Mouse (Mus musculus): ENCODE measurements around the gene Rab31. TPM values are rescaled to one million over a fixed set of nuclear protein-coding genes. Genes with fewer than 3 reads are reported as not detected.
A peak's percentile ranks its signal among the peaks of the same experiment; 100 is the strongest.

Gene Rab31
- total and polyA plus RNA-seq, 3 experiments: 0.79 to 2.8 (median 1.2) TPM

DNA sequence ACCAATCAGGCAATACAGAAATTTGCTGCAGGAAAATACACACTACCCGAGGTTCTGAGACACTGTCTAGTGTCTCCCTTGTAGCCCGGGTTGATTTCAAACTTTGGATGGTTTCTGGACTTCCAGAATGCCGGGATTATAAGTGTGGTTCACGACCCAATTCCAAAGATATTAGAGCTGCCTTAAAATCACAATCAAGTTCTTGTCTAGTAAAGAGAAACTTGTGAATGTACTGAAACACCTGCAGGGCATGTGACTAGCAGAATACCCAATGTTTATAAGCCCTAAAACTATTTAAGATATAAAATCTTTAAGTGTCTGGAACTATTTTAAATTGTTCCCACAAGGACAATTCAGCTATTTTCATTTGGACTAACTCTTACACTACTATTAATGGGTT is 160.8 kb downstream of the Rab31 start:
- peak overlapping the region; percentile 99; the same call in 1 of the 2 replicates for H3K9ac ChIP-seq (ENCODE audit: insufficient read depth, low read depth)
- dilution Hi-C loops (cut with MboI; ENCODE audit: extremely low pct_ligation_motif_present, extremely low pct_unique_long_range_greater_than_20kb, low sequenced_read_pairs) (no loop called here), in situ Hi-C loops (cut with MboI; ENCODE audit: low pct_ligation_motif_present, low pct_unique_long_range_greater_than_20kb, low sequenced_read_pairs) (no loop called here)
- H3K27me3 ChIP-seq (replicated peaks): no peaks in the 10 kb centered on the region
- no peak for TF ChIP-seq MAFK (IDR thresholded peaks at IDR 0.05; ENCODE audit: insufficient replicate concordance, low read length)
- no peak for TF ChIP-seq BHLHE40 (IDR thresholded peaks at IDR 0.05; ENCODE audit: low read depth, low read length)
- TF ChIP-seq CTCF (conservative IDR thresholded peaks at IDR 0.05 in 1 of 2, IDR thresholded peaks at IDR 0.05 in 1 of 2; ENCODE audit: low read depth in 2 of 2, low read length in 2 of 2): no peak
- no peak for TF ChIP-seq UBTF (IDR thresholded peaks at IDR 0.05; ENCODE audit: low read depth, low read length)
- TF ChIP-seq ZKSCAN1 (IDR thresholded peaks at IDR 0.05; ENCODE audit: borderline replicate concordance, low read depth, low read length): no peak
- TF ChIP-seq MAZ (IDR thresholded peaks at IDR 0.05; ENCODE audit: low read depth, low read length): no peak
- TF ChIP-seq RCOR1 (conservative IDR thresholded peaks at IDR 0.05; ENCODE audit: low read depth, low read length): no peak
- TF ChIP-seq MEF2A (IDR thresholded peaks at IDR 0.05; ENCODE audit: borderline replicate concordance, low read depth, low read length): no peak
- H3K9me3 ChIP-seq (replicated peaks; ENCODE audit: low read length): no peaks in the 10 kb centered on the region
- no peak overlapping the region for H3K27ac ChIP-seq (ENCODE audit: insufficient read depth, low read depth)
- H3K4me1 ChIP-seq (ENCODE audit: control insufficient read depth in 1 of 2, insufficient read depth in 2 of 2): peaks cover 5 to 40% of the 10 kb centered on the region in 2 experiments
- peaks cover 59% of the 10 kb centered on the region for H3K79me2 ChIP-seq (replicated peaks; ENCODE audit: control insufficient read depth, extremely low read depth, insufficient read depth, poor library complexity, severe bottlenecking)
- peak overlapping the region; percentile 46 to 92 (median 91) for H3K4me3 ChIP-seq (replicated peaks in 1 of 3; ENCODE audit: low read depth in 2 of 3, low read length in 2 of 3, poor library complexity in 1 of 3)
- H3K4me2 ChIP-seq (ENCODE audit: insufficient read depth, low read depth, poor library complexity, severe bottlenecking): peak overlapping the region; percentile 87
- DNase-seq (ENCODE audit: extremely low read depth): peak; percentile 26
- peaks cover 4 to 12% of the 10 kb centered on the region in 2 experiments for H3K36me3 ChIP-seq (replicated peaks in 1 of 2; ENCODE audit: control insufficient read depth in 1 of 2, insufficient read depth in 1 of 2, low read length in 1 of 2)

DNA sequence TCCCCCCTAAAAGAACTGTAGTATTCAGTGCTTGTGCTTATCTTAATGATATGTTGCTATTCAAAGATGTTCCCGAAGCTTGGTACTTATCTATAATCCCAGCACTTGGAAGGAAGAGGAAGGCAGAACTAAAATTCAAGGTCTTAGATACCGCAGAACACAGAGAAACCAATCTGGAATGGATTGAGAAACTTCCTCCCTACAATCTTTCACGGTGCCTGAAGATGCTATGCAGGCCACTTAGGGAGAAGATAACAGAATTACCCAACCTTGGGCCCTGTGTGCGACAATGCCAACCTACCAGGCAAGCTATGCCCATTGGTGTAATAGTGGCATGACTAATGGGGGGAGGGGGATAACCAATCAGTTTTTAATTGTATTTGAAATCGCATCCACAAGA is 163.8 kb downstream of the Rab31 start:
- Histone ChIP-seq H3K4me3 (replicated peaks in 1 of 3; ENCODE audit: low read depth in 2 of 3, low read length in 2 of 3, poor library complexity in 1 of 3) (no peak overlapping the region), H3K4me2 (ENCODE audit: insufficient read depth, low read depth, poor library complexity, severe bottlenecking) (no peak overlapping the region), H3K27ac (ENCODE audit: insufficient read depth, low read depth) (no peak overlapping the region), H3K9me3 (replicated peaks; ENCODE audit: low read length) (no peaks in the 10 kb centered on the region), H3K27me3 (replicated peaks) (no peaks in the 10 kb centered on the region), H3K9ac (ENCODE audit: insufficient read depth, low read depth) (no peak overlapping the region), H3K36me3 (replicated peaks in 1 of 2; ENCODE audit: control insufficient read depth in 1 of 2, insufficient read depth in 1 of 2, low read length in 1 of 2) (peaks cover 4 to 14% of the 10 kb centered on the region in 2 experiments), H3K79me2 (replicated peaks; ENCODE audit: control insufficient read depth, extremely low read depth, insufficient read depth, poor library complexity, severe bottlenecking) (peaks cover 86% of the 10 kb centered on the region), H3K4me1 (ENCODE audit: control insufficient read depth in 1 of 2, insufficient read depth in 2 of 2) (peaks cover 11 to 68% of the 10 kb centered on the region in 2 experiments)
- DNase-seq (ENCODE audit: extremely low read depth): no peak
- TF ChIP-seq KAT2A (IDR thresholded peaks at IDR 0.05; ENCODE audit: insufficient replicate concordance, low read length) (no peak), RAD21 (IDR thresholded peaks at IDR 0.05; ENCODE audit: low read depth, low read length) (no peak)
- dilution Hi-C loops (cut with MboI; ENCODE audit: extremely low pct_ligation_motif_present, extremely low pct_unique_long_range_greater_than_20kb, low sequenced_read_pairs): no loop called here
- in situ Hi-C loops (cut with MboI; ENCODE audit: low pct_ligation_motif_present, low pct_unique_long_range_greater_than_20kb, low sequenced_read_pairs): no loop called here

DNA sequence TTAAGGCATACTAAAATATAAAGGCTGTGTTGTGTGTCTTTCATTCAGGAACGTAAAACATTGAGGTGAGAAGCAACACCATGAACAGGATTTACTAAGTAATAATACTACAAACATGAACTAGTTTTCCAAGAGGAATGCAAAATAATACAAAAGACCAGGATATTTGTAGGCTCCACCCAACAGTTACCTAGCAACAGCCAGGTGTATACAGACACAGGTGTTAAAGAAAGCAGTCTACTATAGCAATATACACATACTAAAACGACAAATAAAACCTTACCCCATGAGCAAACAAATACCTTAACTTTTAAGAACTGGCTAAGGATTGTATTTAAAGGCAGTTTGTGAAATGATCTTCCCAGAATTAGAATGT is 164.3 kb downstream of the Rab31 start:
- H3K4me3 ChIP-seq (replicated peaks in 1 of 3; ENCODE audit: low read depth in 2 of 3, low read length in 2 of 3, poor library complexity in 1 of 3): no peak overlapping the region
- TF ChIP-seq TBP (conservative IDR thresholded peaks at IDR 0.05; ENCODE audit: low read depth, low read length) (no peak), IRF4 (IDR thresholded peaks at IDR 0.05; ENCODE audit: low read depth, low read length) (no peak), MEF2A (IDR thresholded peaks at IDR 0.05; ENCODE audit: borderline replicate concordance, low read depth, low read length) (no peak)
- H3K9ac ChIP-seq (ENCODE audit: insufficient read depth, low read depth): no peak overlapping the region
- H3K36me3 ChIP-seq (replicated peaks in 1 of 2; ENCODE audit: control insufficient read depth in 1 of 2, insufficient read depth in 1 of 2, low read length in 1 of 2): peaks cover 4 to 14% of the 10 kb centered on the region in 2 experiments
- in situ Hi-C loops (cut with MboI; ENCODE audit: low pct_ligation_motif_present, low pct_unique_long_range_greater_than_20kb, low sequenced_read_pairs) (no loop called here), dilution Hi-C loops (cut with MboI; ENCODE audit: extremely low pct_ligation_motif_present, extremely low pct_unique_long_range_greater_than_20kb, low sequenced_read_pairs) (no loop called here)
- DNase-seq (ENCODE audit: extremely low read depth): no peak
- no peak overlapping the region for H3K27ac ChIP-seq (ENCODE audit: insufficient read depth, low read depth)
- peaks cover 11 to 70% of the 10 kb centered on the region in 2 experiments for H3K4me1 ChIP-seq (ENCODE audit: control insufficient read depth in 1 of 2, insufficient read depth in 2 of 2)
- H3K9me3 ChIP-seq (replicated peaks; ENCODE audit: low read length): no peaks in the 10 kb centered on the region
- H3K4me2 ChIP-seq (ENCODE audit: insufficient read depth, low read depth, poor library complexity, severe bottlenecking): no peak overlapping the region
- peaks cover 88% of the 10 kb centered on the region for H3K79me2 ChIP-seq (replicated peaks; ENCODE audit: control insufficient read depth, extremely low read depth, insufficient read depth, poor library complexity, severe bottlenecking)
- H3K27me3 ChIP-seq (replicated peaks): no peaks in the 10 kb centered on the region

Data from CH12.LX (cell line).